In the genomic region with DNA sequence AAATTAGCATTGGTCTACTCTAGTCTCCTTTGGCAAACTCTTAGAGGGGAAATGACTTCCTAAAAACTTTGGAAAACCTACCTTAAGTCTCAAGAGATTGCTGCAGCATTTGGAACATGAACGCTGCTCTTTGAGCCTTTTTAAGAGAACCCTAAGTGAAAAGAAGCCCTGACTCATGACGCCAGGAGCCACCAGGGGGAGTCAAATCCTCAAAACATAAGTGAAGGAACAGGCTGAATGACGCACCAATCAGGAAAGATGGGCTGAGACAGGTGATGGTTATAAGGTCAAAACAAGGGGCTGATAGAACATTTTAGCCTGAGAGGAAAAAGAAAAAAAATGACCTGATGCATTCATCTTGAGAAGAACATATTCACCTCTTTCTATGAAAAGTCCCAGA, we compare ENCODE assay signal across 8 mouse cellular contexts.
DNase-seq lines count a peak whose midpoint lies in the region.

No protein-coding gene starts in this region.

- DNase-seq in 416B (ENCODE audit: low read depth), result peak; percentile 86
- DNase-seq in NIH3T3 (ENCODE audit: low read depth), result peak; percentile 87
- peak; percentile 45 for DNase-seq in cerebellum, adult 9-11 months
- DNase-seq in frontal cortex, postnatal 25 days (ENCODE audit: low spot score in 2 of 2), result peak; percentile 80 to 83
- DNase-seq in kidney, postnatal 14 days, result peak; percentile 76
- DNase-seq in lung, adult 18-20 months, result peak; percentile 57 to 73
- DNase-seq in retina, embryonic 14.5 days (ENCODE audit: low spot score), result peak; percentile 83
- DNase-seq in thymus, postnatal 4 days, result peak; percentile 80

Comparison
In these comparisons a context has a peak if more than half of its experiments do, and no peak if none do; other contexts are left out.
1. Peak in every context shown above with its lines: DNase-seq.